Comparison of ENCODE assay signal across 19 mouse cellular contexts in genomic region chr10:116577181-116577580, GRCm38 (mm10). TPM values are rescaled to one million over a fixed set of nuclear protein-coding genes. Genes with fewer than 3 reads are reported as not detected.
DNase-seq lines count a peak whose midpoint lies in the region; ATAC-seq and TF ChIP-seq lines count a peak whose summit lies in the region.
"Had no signal": no experiment of that assay in that cellular context is flagged by ENCODE, and none has a peak within 500 bp of the region (broad histone marks: within the 10 kb centered on the region; RNA-seq: fewer than 3 reads in every experiment).

No protein-coding gene starts in this region.

- H3K4me2 ChIP-seq in liver, embryonic 14.5 days (ENCODE audit: low read depth), result no peak overlapping the region
- H3K4me2 ChIP-seq: forebrain, embryonic 13.5 days; kidney, embryonic 15.5 days; limb, embryonic 13.5 days; midbrain, embryonic 13.5 days; stomach, embryonic 15.5 days had no signal

- peaks cover 0 to 6% of the 10 kb centered on the region in 2 experiments; a peak in 3 of 4 replicates for H3K4me1 ChIP-seq in liver, embryonic 14.5 days (replicated peaks; ENCODE audit: control insufficient read depth in 2 of 2, insufficient read depth in 2 of 2, low read length in 1 of 2)
- peaks cover 13 to 29% of the 10 kb centered on the region in 2 experiments for H3K4me1 ChIP-seq in MEL (ENCODE audit: control insufficient read depth in 1 of 2, insufficient read depth in 2 of 2, low read length in 2 of 2)

- no peak overlapping the region for H3K9ac ChIP-seq in liver, embryonic 14.5 days (replicated peaks)
- H3K9ac ChIP-seq in MEL (ENCODE audit: control insufficient read depth, low read depth, low read length, poor library complexity, severe bottlenecking), result no peak overlapping the region
- H3K9ac ChIP-seq: forebrain, embryonic 13.5 days; kidney, embryonic 15.5 days; limb, embryonic 13.5 days; midbrain, embryonic 13.5 days; stomach, embryonic 15.5 days had no signal

- H3K27ac ChIP-seq in liver, embryonic 14.5 days, result no peak overlapping the region
- H3K27ac ChIP-seq in MEL (ENCODE audit: control insufficient read depth, low read depth, low read length), result no peak overlapping the region
- H3K27ac ChIP-seq: forebrain, embryonic 13.5 days; kidney, embryonic 15.5 days; limb, embryonic 13.5 days; midbrain, embryonic 13.5 days; stomach, embryonic 15.5 days had no signal

- no peaks in the 10 kb centered on the region for H3K27me3 ChIP-seq in liver, embryonic 14.5 days (ENCODE audit: control insufficient read depth, insufficient read depth, low read length)
- H3K27me3 ChIP-seq in MEL (ENCODE audit: control insufficient read depth in 1 of 2, insufficient read depth in 2 of 2, low read length in 2 of 2), result no peaks in the 10 kb centered on the region
- H3K27me3 ChIP-seq in splenic B cell, adult 2 months (ENCODE audit: control insufficient read depth, insufficient read depth, low read length, poor library complexity, severe bottlenecking), result no peaks in the 10 kb centered on the region
- H3K27me3 ChIP-seq: forebrain, embryonic 13.5 days; kidney, embryonic 15.5 days; limb, embryonic 13.5 days; midbrain, embryonic 13.5 days; stomach, embryonic 15.5 days had no signal

- H3K4me3 ChIP-seq in liver, embryonic 14.5 days (ENCODE audit: insufficient read depth in 1 of 2, low read depth in 2 of 2, low read length in 2 of 2), result no peak overlapping the region
- H3K4me3 ChIP-seq in MEL (ENCODE audit: control insufficient read depth in 1 of 2, insufficient read depth in 1 of 2, low read depth in 2 of 2, low read length in 2 of 2), result no peak overlapping the region
- H3K4me3 ChIP-seq: forebrain, embryonic 13.5 days; kidney, embryonic 15.5 days; limb, embryonic 13.5 days; midbrain, embryonic 13.5 days; stomach, embryonic 15.5 days had no signal

- H3K9me3 ChIP-seq in liver, embryonic 14.5 days (ENCODE audit: control insufficient read depth, low read length), result no peaks in the 10 kb centered on the region
- H3K9me3 ChIP-seq in MEL (replicated peaks; ENCODE audit: insufficient read depth, low read length), result no peaks in the 10 kb centered on the region
- H3K9me3 ChIP-seq: forebrain, embryonic 13.5 days; G1E; kidney, embryonic 15.5 days; limb, embryonic 13.5 days; midbrain, embryonic 13.5 days; stomach, embryonic 15.5 days had no signal

- WGBS in liver, embryonic 14.5 days (ENCODE audit: insufficient replicate concordance), result 65% methylated on average over 3 of the region's 3 CpGs

- TF ChIP-seq EP300 in liver, embryonic 14.5 days (IDR thresholded peaks at IDR 0.05; ENCODE audit: low read depth), result no peak
- TF ChIP-seq EP300 in MEL (IDR thresholded peaks at IDR 0.05; ENCODE audit: low read depth in 1 of 2, low read length in 2 of 2), result no peak

- no peaks in the 10 kb centered on the region for H3K36me3 ChIP-seq in liver, embryonic 14.5 days (replicated peaks; ENCODE audit: control insufficient read depth, insufficient read depth, low read depth)
- H3K36me3 ChIP-seq in MEL (ENCODE audit: control insufficient read depth in 1 of 2, insufficient read depth in 2 of 2, low read length in 2 of 2), result peaks cover 1 to 41% of the 10 kb centered on the region in 2 experiments; a peak in 3 of 4 replicates
- no peaks in the 10 kb centered on the region for H3K36me3 ChIP-seq in splenic B cell, adult 2 months (ENCODE audit: control insufficient read depth, insufficient read depth, low read length, poor library complexity, severe bottlenecking)
- H3K36me3 ChIP-seq: kidney, embryonic 15.5 days; limb, embryonic 13.5 days; midbrain, embryonic 13.5 days; stomach, embryonic 15.5 days had no signal

- peaks cover 67% of the 10 kb centered on the region for H3K79me2 ChIP-seq in MEL (ENCODE audit: control insufficient read depth, insufficient read depth, low read length, poor library complexity)

- TF ChIP-seq CTCF in liver, embryonic 14.5 days (IDR thresholded peaks at IDR 0.05; ENCODE audit: low read depth), result peak; percentile 41
- TF ChIP-seq CTCF in MEL (IDR thresholded peaks at IDR 0.05 in 2 of 3, conservative IDR thresholded peaks at IDR 0.05 in 1 of 3; ENCODE audit: control insufficient read depth in 1 of 3, insufficient read depth in 1 of 3, low read depth in 2 of 3, low read length in 3 of 3, poor library complexity in 1 of 3, severe bottlenecking in 1 of 3), result peak; percentile 2 to 30 (median 26); a peak in 3 of 6 replicates

- no peak; the same call in 1 of the 2 replicates for TF ChIP-seq RAD21 in MEL (IDR thresholded peaks at IDR 0.05; ENCODE audit: low read depth, low read length)

- no peak for TF ChIP-seq POLR2A in MEL (IDR thresholded peaks at IDR 0.05; ENCODE audit: control insufficient read depth in 1 of 2, insufficient read depth in 1 of 2, low read depth in 1 of 2, low read length in 2 of 2, poor library complexity in 1 of 2)

- DNase-seq in CD4-positive, CD25-positive, alpha-beta regulatory T cell, adult 2 months (ENCODE audit: low read depth, low spot score), result peak; percentile 70
- DNase-seq in liver, embryonic 14.5 days (ENCODE audit: low read depth in 3 of 3, low spot score in 3 of 3), result peak in 1 of 3 experiments; percentile 30
- DNase-seq in liver, result no peak
- peak; percentile 65 for DNase-seq in MEL (ENCODE audit: low read depth, low spot score)
- DNase-seq in splenic B cell, adult 2 months (ENCODE audit: low read depth, low spot score), result peak; percentile 62
- no peak for DNase-seq in left cerebral cortex, adult 8-10 months (ENCODE audit: low spot score in 2 of 2)
- DNase-seq in heart, adult 18-20 months, result no peak
- DNase-seq: adrenal gland, adult 8-10 months; cerebellum, adult 18-20 months; cerebellum, postnatal 36 days; lung, adult 18-20 months had no signal

- ATAC-seq in CD4-positive, CD25-positive, alpha-beta regulatory T cell, adult 4 months, result no peak
- ATAC-seq in liver, embryonic 14.5 days (ENCODE audit: insufficient read depth), result no peak
- ATAC-seq: forebrain, embryonic 13.5 days; inflammation-experienced regulatory T-cells, adult 6 months; midbrain, embryonic 13.5 days had no signal

TF ChIP-seq in MEL, 35 proteins besides CTCF, POLR2A, EP300 and RAD21:
- TF ChIP-seq SIN3A (IDR thresholded peaks at IDR 0.05; ENCODE audit: low read length), result peak; percentile 34; the same call in 1 of the 2 replicates
- TF ChIP-seq MEF2A (IDR thresholded peaks at IDR 0.05; ENCODE audit: extremely low read depth, insufficient replicate concordance, low read depth, low read length, poor library complexity, severe bottlenecking), result no peak
- TF ChIP-seq CHD2 (IDR thresholded peaks at IDR 0.05; ENCODE audit: low read length), result no peak
- peak; percentile 34 for TF ChIP-seq SMC3 (IDR thresholded peaks at IDR 0.05; ENCODE audit: low read depth, low read length)
- TF ChIP-seq USF2 (IDR thresholded peaks at IDR 0.05; ENCODE audit: borderline replicate concordance in 1 of 2, insufficient read depth in 1 of 2, low read depth in 1 of 2, low read length in 2 of 2), result no peak
- no peak for TF ChIP-seq MYB (IDR thresholded peaks at IDR 0.05; ENCODE audit: low read depth, low read length)
- no peak for TF ChIP-seq GABPA (IDR thresholded peaks at IDR 0.05; ENCODE audit: low read depth, low read length)
- no peak for TF ChIP-seq KAT2A (conservative IDR thresholded peaks at IDR 0.05; ENCODE audit: low read depth, low read length)
- no peak for TF ChIP-seq TBP (IDR thresholded peaks at IDR 0.05; ENCODE audit: low read depth, low read length)
- TF ChIP-seq ETS1 (IDR thresholded peaks at IDR 0.05; ENCODE audit: low read depth, low read length), result no peak
- TF ChIP-seq UBTF (IDR thresholded peaks at IDR 0.05; ENCODE audit: borderline replicate concordance, insufficient read depth, low read depth, low read length), result no peak
- no peak for TF ChIP-seq HCFC1 (IDR thresholded peaks at IDR 0.05; ENCODE audit: low read depth, low read length)
- peak; percentile 60 for TF ChIP-seq ZNF384 (IDR thresholded peaks at IDR 0.05; ENCODE audit: low read depth, low read length)
- no peak for TF ChIP-seq ZC3H11A (IDR thresholded peaks at IDR 0.05; ENCODE audit: low read depth, low read length)
- no peak for TF ChIP-seq MAX (IDR thresholded peaks at IDR 0.05; ENCODE audit: low read length)
- no peak for TF ChIP-seq NRF1 (IDR thresholded peaks at IDR 0.05; ENCODE audit: insufficient read depth, low read depth, low read length, poor library complexity, severe bottlenecking)
- peak; percentile 27; the same call in 1 of the 2 replicates for TF ChIP-seq MYC (IDR thresholded peaks at IDR 0.05; ENCODE audit: low read depth, low read length)
- no peak for TF ChIP-seq BHLHE40 (IDR thresholded peaks at IDR 0.05; ENCODE audit: borderline replicate concordance, low read depth, low read length)
- 0 out of 2 replicates have a peak, but pooled peaks have one; percentile 14 for TF ChIP-seq RCOR1 (IDR thresholded peaks at IDR 0.05; ENCODE audit: low read depth, low read length)
TF ChIP-seq in MEL: peak in this region for 5.

RNA-seq across cellular contexts. Expression of gene Cnot2, which starts 4.1 kb away (rescaled TPM):
- polyA plus RNA-seq in CD4-positive, CD25-positive, alpha-beta regulatory T cell, adult 4 months (2017; shearing (Covaris generic)), result 100 to 1,000 TPM in 1 of 2 experiments, 10 to 100 TPM in 1; 98.0 to 104 TPM
- polyA plus RNA-seq in liver, embryonic 14.5 days (2012; rRNA removed), result 15.8 and 23.2 TPM in 2 replicates
- 38.0 and 39.9 TPM in 2 replicates for polyA plus RNA-seq in liver, embryonic 14.5 days (2014; fragmentation: Nextera tagmentation; extraction: Ambion mirVana)
- total RNA-seq in MEL (2012; rRNA removed), result 84.6 and 88.8 TPM in 2 replicates
- 100 to 1,000 TPM in 1 of 2 experiments, 10 to 100 TPM in 1; 84.3 to 554 TPM for polyA plus RNA-seq in MEL (2012; ENCODE audit: insufficient read depth in 1 of 2, insufficient read length in 2 of 2, low read depth in 1 of 2, low replicate concordance in 2 of 2, missing spikeins in 1 of 2)
- 10 to 100 TPM; 59.7 to 64.9 (median 61.3) TPM for total RNA-seq in left cerebral cortex, adult 8-10 months (2022)
- total RNA-seq in heart, adult 18-20 months (2021), result 10 to 100 TPM; 38.3 to 39.2 TPM

Comparison
In these comparisons a context has a peak if more than half of its experiments do, and no peak if none do; other contexts are left out.
1. DNase-seq: peak in CD4-positive, CD25-positive, alpha-beta regulatory T cell, adult 2 months (single experiment), MEL (single experiment) and splenic B cell, adult 2 months (single experiment); none in liver (single experiment), left cerebral cortex, adult 8-10 months (0 of 2) and heart, adult 18-20 months (0 of 2).